Mouse (Mus musculus) thymus, adult 2 months (tissue): ENCODE results near the gene Fyb. TPM values are rescaled to one million over a fixed set of nuclear protein-coding genes. Genes with fewer than 3 reads are reported as not detected.
A peak's percentile ranks its signal among the peaks of the same experiment; 100 is the strongest.

Experiments used
- DNase-seq: peaks from one replicate; pipeline ENCODE4 v3.0.0; 2021
- H3K27ac ChIP-seq: fragments of 200-500 bp; 2 replicates; pipeline ENCODE4 v1.5.1; 2012; ENCODE audit warnings: low read length, control low read depth; ENCODE audit not compliant: control insufficient read depth, insufficient read depth
- H3K27me3 ChIP-seq: fragments of 200-500 bp; 2 replicates; pipeline ENCODE4 v1.6.1; 2012; ENCODE audit warnings: mild to moderate bottlenecking, low read length, moderate library complexity, mixed read lengths; ENCODE audit not compliant: control insufficient read depth, insufficient read depth
- H3K36me3 ChIP-seq: fragments of 200-500 bp; 2 replicates; pipeline ENCODE4 v1.6.1; 2012; ENCODE audit warnings: mild to moderate bottlenecking, low read length, moderate library complexity; ENCODE audit not compliant: control insufficient read depth, insufficient read depth
- H3K4me1 ChIP-seq: fragments of 200-500 bp; replicated peaks from 2 replicates; pipeline ENCODE4 v1.6.1; 2012; ENCODE audit warnings: low read length; ENCODE audit not compliant: control insufficient read depth, insufficient read depth
- H3K4me3 ChIP-seq: fragments of 200-500 bp; 2 replicates; pipeline ENCODE4 v1.5.1; 2012; ENCODE audit warnings: mild to moderate bottlenecking, low read length, control low read depth, moderate library complexity; ENCODE audit not compliant: control insufficient read depth, insufficient read depth
- CTCF ChIP-seq: fragments of 200-500 bp; IDR thresholded peaks from 2 replicates; pipeline ENCODE4 v1.5.1; 2012; ENCODE audit warnings: mild to moderate bottlenecking, control low read depth, low read length, moderate library complexity, borderline replicate concordance; ENCODE audit not compliant: control insufficient read depth, poor library complexity, insufficient read depth; ENCODE audit errors: extremely low read depth
- POLR2A ChIP-seq: fragments of 200-500 bp; IDR thresholded peaks from 2 replicates; pipeline ENCODE4 v1.6.1; 2012; ENCODE audit warnings: mild to moderate bottlenecking, low read length, control low read depth, moderate library complexity; ENCODE audit not compliant: control insufficient read depth, poor library complexity, insufficient read depth; ENCODE audit errors: extremely low read depth
- WGBS: fragments of 180-500 bp; shearing (Covaris S2); methylation state at CpG from one replicate; pipeline ENCODE4 v1.1.7; 2018; 5-methylcytosine and 5-hydroxymethylcytosine counted together
- polyA plus RNA-seq: library from polyadenylated mRNA; depleted of rRNA; stranded (reverse); fragments of >200 nt; gene quantifications from 2 replicates; pipeline ENCODE4 v1.2.3, GENCODE M21; 2012

Gene Fyb
- polyA plus RNA-seq, 1 experiment, result 141 TPM

GRCm38 (mm10) chr15:6519417-6520255, 3.0 kb upstream of the Fyb start:
- peaks cover 5% of the 10 kb centered on the region for H3K4me1 ChIP-seq
- H3K27me3 ChIP-seq, result no peaks in the 10 kb centered on the region
- H3K36me3 ChIP-seq, result no peaks in the 10 kb centered on the region
- H3K27ac ChIP-seq, result no peak overlapping the region
- no peak for DNase-seq
- 50% methylated on average over 19 of the region's 19 CpGs for WGBS
- TF ChIP-seq CTCF (no peak), POLR2A (no peak)
- no peak overlapping the region for H3K4me3 ChIP-seq

- no peak overlapping the region for H3K4me3 ChIP-seq
- H3K4me1 ChIP-seq, result peaks cover 5% of the 10 kb centered on the region
- WGBS, result 59% methylated on average over 10 of the region's 10 CpGs
- no peak for TF ChIP-seq CTCF
- no peak for TF ChIP-seq POLR2A
- H3K27ac ChIP-seq, result no peak overlapping the region; the same call in 1 of the 2 replicates
- no peaks in the 10 kb centered on the region for H3K27me3 ChIP-seq
- no peaks in the 10 kb centered on the region for H3K36me3 ChIP-seq
- DNase-seq, result no peak
Measured at GRCm38 (mm10) chr15:6520505-6521155, 2.0 kb upstream of the Fyb start.

- no peak overlapping the region for H3K4me3 ChIP-seq
- no peaks in the 10 kb centered on the region for H3K27me3 ChIP-seq
- WGBS, result 55% methylated on average over 2 of the region's 2 CpGs
- TF ChIP-seq CTCF, result no peak
- TF ChIP-seq POLR2A, result no peak
- no peak overlapping the region for H3K27ac ChIP-seq
- H3K4me1 ChIP-seq, result peaks cover 5% of the 10 kb centered on the region
- no peaks in the 10 kb centered on the region for H3K36me3 ChIP-seq
- no peak for DNase-seq
Measured at GRCm38 (mm10) chr15:6524801-6525200, 2.1 kb downstream of the Fyb start.

- no peak for DNase-seq
- Histone ChIP-seq H3K4me1 (peaks cover 4% of the 10 kb centered on the region), H3K27me3 (no peaks in the 10 kb centered on the region), H3K27ac (0 out of 2 replicates have a peak overlapping the region, but pooled peaks have one; percentile 28), H3K4me3 (no peak overlapping the region), H3K36me3 (no peaks in the 10 kb centered on the region)
- no peak for TF ChIP-seq POLR2A
- no peak for TF ChIP-seq CTCF
- WGBS, result 18% methylated on average over 3 of the region's 3 CpGs
Measured at GRCm38 (mm10) chr15:6525386-6525785, 2.7 kb downstream of the Fyb start.

- H3K4me3 ChIP-seq, result no peak overlapping the region
Measured at GRCm38 (mm10) chr15:6533858-6534343, 11.2 kb downstream of the Fyb start.

GRCm38 (mm10) chr15:6534592-6534991, 11.9 kb downstream of the Fyb start:
- H3K4me1 ChIP-seq, result no peaks in the 10 kb centered on the region
- DNase-seq, result no peak
- WGBS, result 97% methylated on average over 8 of the region's 8 CpGs
- H3K27me3 ChIP-seq, result no peaks in the 10 kb centered on the region
- no peak overlapping the region for H3K4me3 ChIP-seq
- no peaks in the 10 kb centered on the region for H3K36me3 ChIP-seq
- H3K27ac ChIP-seq, result no peak overlapping the region
- TF ChIP-seq POLR2A (no peak), CTCF (no peak)

More at GRCm38 (mm10) chr15:6533858-6534343, 11.2 kb downstream of the Fyb start:
- H3K27me3 ChIP-seq, result no peaks in the 10 kb centered on the region
- DNase-seq, result no peak
- TF ChIP-seq POLR2A (no peak), CTCF (no peak)
- WGBS, result 94% methylated on average over 3 of the region's 3 CpGs
- no peaks in the 10 kb centered on the region for H3K4me1 ChIP-seq
- no peaks in the 10 kb centered on the region for H3K36me3 ChIP-seq
- H3K27ac ChIP-seq, result no peak overlapping the region
